Mouse (Mus musculus) left cerebral cortex, postnatal 10 days (tissue): ENCODE results near the gene P3h3. TPM values are rescaled to one million over a fixed set of nuclear protein-coding genes. Genes with fewer than 3 reads are reported as not detected.
"Not testable (repeated sequence)": the region's sequence is repeated elsewhere in the genome, so short reads cannot be mapped to it uniquely, and the experiment has no call there.

Experiments
- DNase-seq, 2 experiments: peaks; one replicate each; pipeline ENCODE4 v3.0.0; 2021 to 2022; ENCODE audit warnings: low spot score in 2 of 2, mixed read lengths in 1 of 2; ENCODE audit errors: extremely low spot score in 1 of 2
- intact Hi-C: fragments of 180-260 bp; cut with DNase I; formaldehyde crosslinking; loops from one replicate; pipeline ENCODE4 v1.15.1; 2025
- total RNA-seq, 2 experiments: library from RNA; stranded (reverse); gene quantifications; 2 replicates each; pipeline ENCODE4 v1.2.3; 2021

The P3h3 gene
- total RNA-seq = 10 to 100 TPM; 30.7 to 32.5 TPM

DNA sequence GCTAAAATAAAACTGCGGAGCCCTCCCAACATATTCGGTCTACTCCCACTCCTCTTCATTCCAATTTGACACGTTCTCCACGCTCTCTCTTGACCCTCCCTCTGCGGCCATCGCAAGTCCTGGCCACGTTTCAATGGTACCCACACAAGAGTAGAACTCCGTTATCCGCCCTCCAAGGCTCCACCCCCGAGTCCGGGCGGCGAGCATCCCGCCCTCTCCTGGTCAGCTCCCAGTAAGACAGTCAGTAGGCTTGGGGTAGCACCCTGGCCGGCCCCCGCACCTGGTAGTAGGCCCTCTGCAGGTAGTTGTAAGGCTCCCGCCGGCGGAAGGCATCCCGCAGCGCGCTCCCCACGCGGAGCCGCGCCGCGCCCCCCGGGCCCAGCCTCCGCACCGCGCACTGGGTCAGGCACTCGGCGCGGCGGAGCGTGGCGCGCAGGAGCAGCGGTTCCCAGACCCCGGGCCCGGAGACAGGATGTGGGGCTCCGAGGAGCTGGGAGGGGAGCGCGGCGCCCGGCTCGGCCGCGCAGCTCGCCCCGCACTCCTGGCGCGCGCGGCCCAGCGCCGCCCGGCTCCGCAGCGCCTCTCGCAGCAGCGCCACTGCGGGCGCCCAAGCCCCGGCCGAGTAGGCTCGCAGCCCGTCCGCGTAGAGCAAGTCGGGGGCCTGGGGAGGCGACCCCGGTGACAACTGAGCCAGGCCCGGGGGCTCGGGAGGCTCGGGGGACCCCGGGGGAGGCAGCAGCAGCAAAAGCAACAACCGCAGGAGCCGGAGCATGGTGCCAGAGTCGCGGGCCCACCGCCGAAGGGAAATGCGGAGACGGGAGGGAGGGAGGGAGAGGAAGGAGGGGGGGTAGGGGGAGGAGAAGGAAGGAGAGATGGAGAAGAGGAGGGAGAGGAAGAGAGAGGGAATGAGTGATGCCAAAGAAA lies at the start of gene P3h3:
P3h3 (minus strand) TSS at position 837 of the 924 bp plus-strand sequence.
- intact Hi-C loops = loop anchor here (10.0 kb wide), 1 partner anchor 228 kb away; no protein-coding TSS in a partner anchor
- DNase-seq = peak; percentile 82 to 92

GRCm38 (mm10) chr6:124904991-124905860 lies 47.7 kb upstream of the P3h3 start:
- no peak for DNase-seq
- intact Hi-C loops = loop anchor here (2.0 kb wide), 1 partner anchor 42 kb away; the partner anchor contains the start of gene Gpr162

- intact Hi-C loops = loop anchor here (2.0 kb wide), 1 partner anchor 42 kb away; the partner anchor contains the start of gene Gpr162
- DNase-seq = peak; percentile 78 to 86
Observed at GRCm38 (mm10) chr6:124904161-124904981, 46.8 kb upstream of the P3h3 start.

- intact Hi-C loops = loop anchor here (2.0 kb wide), 1 partner anchor 41 kb away; the partner anchor contains the start of gene Gpr162
- DNase-seq = peak; percentile 84 to 94
Observed at GRCm38 (mm10) chr6:124903580-124904151, 46.1 kb upstream of the P3h3 start.

DNA sequence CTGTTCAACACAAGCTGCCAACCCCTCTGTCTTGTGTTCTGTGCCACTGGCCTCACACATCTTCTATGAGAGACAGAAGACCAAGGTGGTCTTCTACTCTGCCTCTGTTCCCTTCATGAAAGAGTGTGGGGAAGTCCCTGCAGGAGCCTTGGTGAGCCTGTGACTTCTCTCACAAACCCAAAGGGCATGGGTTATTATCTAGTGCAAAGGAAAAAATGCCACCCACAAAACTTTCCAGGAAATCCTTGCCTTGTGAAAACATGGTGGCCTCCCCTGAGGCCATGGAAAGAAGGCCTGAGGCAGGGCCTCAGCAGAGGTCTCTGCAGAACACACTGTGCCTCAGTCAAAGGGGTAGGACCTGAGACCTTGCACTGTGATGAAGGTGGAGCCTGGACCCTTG lies 44.3 kb upstream of the P3h3 start:
- intact Hi-C loops = no loop called here
- DNase-seq = no peak

DNA sequence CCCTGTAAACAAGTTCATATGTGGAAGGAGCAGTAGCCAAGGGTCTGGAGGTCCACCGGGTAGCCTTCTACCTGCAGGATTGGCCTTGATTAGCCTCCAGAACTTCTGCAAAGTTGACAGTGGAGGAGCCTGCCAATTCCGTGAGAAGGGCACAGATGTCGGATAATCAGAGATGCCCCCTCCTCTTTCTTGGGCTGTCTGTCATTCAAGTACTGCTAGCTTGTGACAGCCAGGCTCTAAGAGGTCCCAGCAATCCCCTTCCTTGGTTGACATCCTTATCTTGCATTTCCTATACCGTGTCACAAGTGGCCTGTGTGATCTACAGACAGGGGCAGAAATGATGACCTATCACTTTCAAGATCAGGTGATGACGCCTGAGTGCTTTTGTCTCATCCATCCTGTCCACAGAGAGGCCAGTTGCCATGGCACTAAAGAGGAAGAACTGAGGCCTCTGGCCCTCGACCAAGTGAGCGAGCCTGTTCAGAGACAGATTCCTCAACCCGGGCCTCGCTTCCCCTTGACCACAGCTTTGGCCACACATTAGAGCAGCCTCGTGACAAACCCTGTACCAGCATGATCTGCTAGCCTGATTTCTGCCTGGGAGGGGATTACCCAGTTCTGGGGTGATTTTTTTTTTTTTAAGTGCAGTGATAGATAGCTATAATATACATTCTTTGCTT lies 43.4 kb upstream of the P3h3 start:
- intact Hi-C loops = no loop called here
- DNase-seq = peak in 1 of 2 experiments; percentile 74

DNA sequence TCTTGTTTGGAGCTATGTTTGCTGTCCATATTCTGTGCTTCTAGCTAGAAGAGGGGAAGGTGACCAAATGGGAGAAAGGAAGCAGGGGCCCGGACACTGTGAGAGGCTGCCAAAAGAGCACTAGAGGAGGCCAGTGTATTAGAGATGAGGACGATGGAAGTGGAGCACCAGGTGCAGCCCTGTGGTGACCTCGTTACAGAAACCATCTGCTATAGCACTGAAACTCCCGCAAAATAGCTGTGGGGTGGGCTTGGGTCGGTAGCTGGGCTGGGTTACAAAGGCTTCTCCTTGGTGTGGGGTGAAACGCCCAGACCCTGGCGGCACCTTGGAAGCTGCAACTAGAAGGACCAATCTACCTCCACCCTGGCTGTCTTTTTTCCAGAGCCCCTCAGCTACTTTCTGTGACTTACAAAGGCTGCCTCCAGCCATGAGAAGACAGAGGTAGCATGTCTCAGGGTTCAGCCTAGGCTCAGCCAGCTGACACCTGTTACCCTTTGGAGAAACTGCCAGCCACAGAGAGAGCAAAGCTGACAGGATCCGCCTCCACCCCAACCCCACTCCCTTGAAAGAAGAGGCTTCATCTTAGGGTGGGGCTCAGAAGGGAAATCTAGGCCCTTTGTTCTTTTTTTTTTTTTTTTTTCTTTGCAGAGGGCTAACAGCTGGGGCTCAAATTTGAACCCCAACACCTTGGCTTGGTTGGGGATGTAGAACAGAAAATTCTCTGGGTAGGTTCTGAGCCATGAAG lies 42.7 kb upstream of the P3h3 start:
- intact Hi-C loops = no loop called here
- no peak for DNase-seq

GRCm38 (mm10) chr6:124898359-124898758 lies 40.8 kb upstream of the P3h3 start:
- intact Hi-C loops = no loop called here
- no peak for DNase-seq

DNA sequence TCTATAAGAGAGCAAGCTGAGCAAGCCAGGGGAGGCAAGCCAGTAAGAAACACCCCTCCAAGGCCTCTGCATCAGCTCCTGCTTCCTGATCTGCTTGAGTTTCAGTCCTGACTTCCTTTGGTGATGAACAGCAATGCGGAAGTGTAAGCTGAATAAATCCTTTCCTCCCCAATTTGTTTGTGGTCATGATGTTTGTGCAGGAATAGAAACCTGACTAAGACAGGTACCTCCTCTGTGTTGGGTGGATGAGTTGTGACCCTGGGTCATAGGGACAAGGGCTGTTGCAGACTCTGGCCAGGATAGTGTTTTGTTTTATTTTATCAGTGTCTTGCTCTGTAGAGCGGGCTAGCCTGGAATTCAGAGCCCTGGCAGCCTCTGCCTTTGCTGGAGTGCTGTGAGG lies 36.6 kb upstream of the P3h3 start:
- DNase-seq, intact Hi-C loops: not testable (repeated sequence)

GRCm38 (mm10) chr6:124890997-124891396 lies 33.4 kb upstream of the P3h3 start:
- intact Hi-C loops = no loop called here
- DNase-seq = no peak

DNA sequence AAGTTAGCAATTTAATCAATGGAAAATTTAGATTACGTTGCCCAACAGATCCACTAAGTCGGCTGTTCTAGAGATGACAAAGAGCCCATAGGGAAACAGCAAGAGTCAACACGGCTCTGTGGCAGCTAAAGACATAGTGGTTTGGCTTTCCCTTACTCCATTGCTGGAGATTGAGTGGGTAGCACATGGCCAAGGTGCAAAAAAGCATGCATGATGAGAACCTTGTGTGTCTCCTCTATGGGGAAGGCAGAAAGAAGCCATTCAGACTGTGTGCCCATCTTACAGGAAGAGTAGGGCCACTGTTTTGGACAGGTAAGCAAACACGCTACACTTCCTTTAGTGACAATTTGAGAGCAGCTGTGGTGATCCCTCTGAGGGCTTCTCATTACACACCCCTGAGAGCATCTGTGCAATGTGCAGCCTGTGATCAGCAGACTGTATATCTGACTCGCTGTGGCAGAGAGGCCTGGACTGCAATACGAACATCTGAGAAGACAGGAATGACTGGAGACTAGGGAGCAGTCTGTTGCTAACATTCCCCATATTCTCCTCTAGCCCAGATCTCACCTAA lies 31.1 kb upstream of the P3h3 start:
- DNase-seq = no peak
- intact Hi-C loops = no loop called here

- no peak for DNase-seq
- intact Hi-C loops = no loop called here
Observed at GRCm38 (mm10) chr6:124887986-124888385, 30.4 kb upstream of the P3h3 start, which contains the start of gene Cd4. TSS of gene Cd4 (minus strand) at chr6:124888221.

DNA sequence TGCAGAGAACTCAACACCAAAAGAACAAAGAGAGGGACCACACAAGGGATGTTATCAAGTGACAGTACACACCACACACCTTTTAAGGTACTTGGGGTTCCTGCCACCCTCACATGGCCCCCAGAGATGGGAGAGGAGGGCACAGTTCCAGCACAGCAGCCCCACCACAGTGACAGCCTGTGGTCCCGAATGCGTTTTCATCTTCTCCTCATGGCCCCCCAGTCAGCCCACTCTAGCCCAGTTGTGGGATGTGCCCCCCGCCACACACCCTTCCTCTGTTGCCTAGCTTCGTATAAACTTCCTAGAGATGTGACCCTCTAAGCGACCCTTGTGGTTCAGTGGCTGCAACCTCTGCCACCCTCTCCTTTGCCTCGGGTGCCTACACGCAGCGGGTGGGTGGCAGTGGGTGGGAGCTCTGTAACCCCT lies 28.4 kb upstream of the P3h3 start:
- intact Hi-C loops = no loop called here
- DNase-seq = no peak

GRCm38 (mm10) chr6:124884714-124885500 lies 27.4 kb upstream of the P3h3 start:
- DNase-seq = peak in 1 of 2 experiments; percentile 81
- intact Hi-C loops = no loop called here

GRCm38 (mm10) chr6:124883351-124883750 lies 25.8 kb upstream of the P3h3 start:
- intact Hi-C loops = no loop called here
- no peak for DNase-seq

DNA sequence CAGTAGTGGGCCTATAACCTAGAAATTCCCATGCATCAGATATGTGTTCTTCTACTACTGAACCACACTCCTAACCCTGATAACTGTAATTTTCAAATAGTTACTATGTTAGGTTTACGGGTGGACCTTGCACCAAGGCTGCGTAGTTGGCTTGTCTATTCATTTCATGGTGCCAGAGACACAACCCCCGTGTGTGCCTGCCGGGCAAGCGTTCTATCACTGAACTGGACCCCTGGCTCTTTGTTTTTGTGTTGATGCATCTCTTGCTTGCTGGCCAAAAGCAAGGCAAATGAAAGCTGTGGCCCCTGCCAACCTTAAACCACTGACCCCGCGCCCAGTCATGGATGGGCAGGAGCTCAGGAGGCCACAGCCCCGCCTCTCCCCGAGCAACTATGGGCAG lies 24.3 kb upstream of the P3h3 start:
- DNase-seq = no peak
- intact Hi-C loops = no loop called here
